Mouse (Mus musculus): ENCODE measurements around the gene Arhgap11a. TPM values are rescaled to one million over a fixed set of nuclear protein-coding genes. Genes with fewer than 3 reads are reported as not detected.

Gene Arhgap11a
- polyA plus RNA-seq, 1 experiment from 2014 or later = 21.5 TPM

DNA sequence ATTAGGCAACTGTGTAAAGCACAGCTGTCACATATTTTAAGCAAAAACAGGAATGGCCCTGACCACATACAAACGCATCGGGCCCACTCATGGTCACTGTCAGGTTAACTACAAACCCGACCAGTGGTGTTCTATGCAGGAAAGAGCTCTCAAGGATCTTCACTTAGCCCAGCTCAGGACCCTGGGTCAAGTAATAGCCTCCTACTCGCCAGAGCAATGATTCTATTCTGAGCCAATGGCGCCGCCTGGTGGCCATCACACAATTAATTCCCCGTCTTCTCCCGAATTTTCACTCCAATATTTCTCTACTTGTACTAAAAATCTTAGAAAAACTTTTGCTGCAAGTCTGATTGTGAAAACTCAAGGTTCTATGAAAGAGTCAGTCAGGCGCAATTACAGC is 40.8 kb downstream of the Arhgap11a start:
- H3K4me3 ChIP-seq = no peak overlapping the region
- H3K4me1 ChIP-seq = no peaks in the 10 kb centered on the region
- no peaks in the 10 kb centered on the region for H3K36me3 ChIP-seq
- ATAC-seq (ENCODE audit: extremely low read depth, insufficient number of reproducible peaks, low FRiP score, low TSS enrichment) = no peak
- H3K9me3 ChIP-seq = no peaks in the 10 kb centered on the region
- no peak overlapping the region for H3K4me2 ChIP-seq
- H3K9ac ChIP-seq = no peak overlapping the region
- H3K27me3 ChIP-seq (replicated peaks) = 0 out of 2 replicates have a peak, but pooled peaks cover 2% of the 10 kb centered on the region
- WGBS = 23% methylated on average over 9 of the region's 9 CpGs
- no peak overlapping the region for H3K27ac ChIP-seq (replicated peaks)

GRCm38 (mm10) chr2:113806851-113807577 is 41.4 kb downstream of the Arhgap11a start:
- Histone ChIP-seq H3K27me3 (replicated peaks) (0 out of 2 replicates have a peak, but pooled peaks cover 2% of the 10 kb centered on the region), H3K9ac (no peak overlapping the region), H3K4me3 (no peak overlapping the region), H3K4me2 (no peak overlapping the region), H3K36me3 (no peaks in the 10 kb centered on the region), H3K9me3 (no peaks in the 10 kb centered on the region), H3K4me1 (no peaks in the 10 kb centered on the region), H3K27ac (replicated peaks) (no peak overlapping the region)
- no peak for ATAC-seq (ENCODE audit: extremely low read depth, insufficient number of reproducible peaks, low FRiP score, low TSS enrichment)
- 46% methylated on average over 10 of the region's 10 CpGs for WGBS

DNA sequence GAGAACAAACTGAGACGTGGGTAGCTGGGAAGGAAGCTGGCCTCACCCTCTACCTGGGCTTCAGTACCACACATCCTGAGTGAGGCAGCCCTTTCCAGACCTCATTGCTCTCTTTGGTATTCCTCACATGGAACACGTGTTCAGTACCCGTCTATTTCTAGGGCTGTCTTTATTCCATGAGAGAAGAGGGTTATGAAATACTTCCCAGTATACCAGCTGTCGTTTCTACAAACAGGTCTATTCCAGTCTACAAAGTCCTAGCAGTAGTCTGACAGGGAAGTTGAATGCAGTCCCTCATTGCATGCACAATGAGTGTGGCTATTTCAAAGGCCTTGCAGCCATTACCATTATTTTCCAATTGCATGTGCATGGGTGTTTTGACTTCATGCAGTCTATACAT is 42.7 kb downstream of the Arhgap11a start:
- Histone ChIP-seq H3K4me1 (no peaks in the 10 kb centered on the region), H3K9ac (no peak overlapping the region), H3K27ac (replicated peaks) (no peak overlapping the region), H3K36me3 (no peaks in the 10 kb centered on the region), H3K27me3 (replicated peaks) (0 out of 2 replicates have a peak, but pooled peaks cover 2% of the 10 kb centered on the region), H3K9me3 (no peaks in the 10 kb centered on the region), H3K4me2 (no peak overlapping the region), H3K4me3 (no peak overlapping the region)
- 71% methylated on average over 4 of the region's 4 CpGs for WGBS
- no peak for ATAC-seq (ENCODE audit: extremely low read depth, insufficient number of reproducible peaks, low FRiP score, low TSS enrichment)

- H3K27me3 ChIP-seq (replicated peaks) = 0 out of 2 replicates have a peak, but pooled peaks cover 2% of the 10 kb centered on the region
- no peaks in the 10 kb centered on the region for H3K9me3 ChIP-seq
- H3K4me2 ChIP-seq = no peak overlapping the region
- H3K27ac ChIP-seq (replicated peaks) = no peak overlapping the region
- 23% methylated on average over 1 of the region's 1 CpGs for WGBS
- H3K4me3 ChIP-seq = no peak overlapping the region
- no peaks in the 10 kb centered on the region for H3K36me3 ChIP-seq
- no peak for ATAC-seq (ENCODE audit: extremely low read depth, insufficient number of reproducible peaks, low FRiP score, low TSS enrichment)
- H3K4me1 ChIP-seq = no peaks in the 10 kb centered on the region
- no peak overlapping the region for H3K9ac ChIP-seq
Observed at GRCm38 (mm10) chr2:113803753-113804152, 44.7 kb downstream of the Arhgap11a start.

- Histone ChIP-seq H3K36me3 (no peaks in the 10 kb centered on the region), H3K4me1 (no peaks in the 10 kb centered on the region), H3K27ac (replicated peaks) (no peak overlapping the region), H3K9me3 (no peaks in the 10 kb centered on the region), H3K4me2 (no peak overlapping the region), H3K4me3 (no peak overlapping the region), H3K9ac (no peak overlapping the region), H3K27me3 (replicated peaks) (0 out of 2 replicates have a peak, but pooled peaks cover under 1% of the 10 kb centered on the region)
- ATAC-seq (ENCODE audit: extremely low read depth, insufficient number of reproducible peaks, low FRiP score, low TSS enrichment) = no peak
- WGBS = 66% methylated on average over 5 of the region's 5 CpGs
Observed at GRCm38 (mm10) chr2:113800846-113801245, 47.6 kb downstream of the Arhgap11a start.

DNA sequence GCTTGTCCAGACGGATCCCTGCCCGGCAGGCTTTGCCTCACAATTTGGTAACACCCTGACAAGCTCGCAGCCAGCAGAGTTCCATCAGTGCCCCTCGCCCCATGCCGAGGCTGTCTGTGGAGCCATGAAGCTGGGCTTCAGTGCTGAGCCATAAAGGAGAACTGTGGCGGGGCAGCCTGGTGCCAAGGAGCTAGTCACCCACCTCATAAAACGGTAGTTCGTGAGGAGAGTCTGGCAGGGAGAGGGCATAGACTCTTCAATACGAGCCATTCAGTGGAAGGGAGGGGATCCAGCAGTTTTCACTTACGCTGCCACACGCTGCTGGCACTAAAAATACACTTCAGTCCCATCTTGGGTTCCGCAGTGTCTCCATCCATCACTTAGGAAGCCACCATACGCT is 49.9 kb downstream of the Arhgap11a start:
- Histone ChIP-seq H3K9ac (no peak overlapping the region), H3K4me3 (no peak overlapping the region), H3K4me1 (no peaks in the 10 kb centered on the region), H3K27me3 (replicated peaks) (no peaks in the 10 kb centered on the region), H3K27ac (replicated peaks) (no peak overlapping the region), H3K4me2 (no peak overlapping the region), H3K9me3 (no peaks in the 10 kb centered on the region), H3K36me3 (no peaks in the 10 kb centered on the region)
- no peak for ATAC-seq (ENCODE audit: extremely low read depth, insufficient number of reproducible peaks, low FRiP score, low TSS enrichment)
- 64% methylated on average over 13 of the region's 13 CpGs for WGBS

GRCm38 (mm10) chr2:113795186-113795585 is 53.3 kb downstream of the Arhgap11a start:
- no peaks in the 10 kb centered on the region for H3K4me1 ChIP-seq
- 72% methylated on average over 4 of the region's 4 CpGs for WGBS
- H3K36me3 ChIP-seq = no peaks in the 10 kb centered on the region
- no peaks in the 10 kb centered on the region for H3K9me3 ChIP-seq
- H3K27ac ChIP-seq (replicated peaks) = no peak overlapping the region
- H3K27me3 ChIP-seq (replicated peaks) = no peaks in the 10 kb centered on the region
- H3K4me3 ChIP-seq = no peak overlapping the region
- no peak overlapping the region for H3K4me2 ChIP-seq
- H3K9ac ChIP-seq = no peak overlapping the region
- no peak for ATAC-seq (ENCODE audit: extremely low read depth, insufficient number of reproducible peaks, low FRiP score, low TSS enrichment)

DNA sequence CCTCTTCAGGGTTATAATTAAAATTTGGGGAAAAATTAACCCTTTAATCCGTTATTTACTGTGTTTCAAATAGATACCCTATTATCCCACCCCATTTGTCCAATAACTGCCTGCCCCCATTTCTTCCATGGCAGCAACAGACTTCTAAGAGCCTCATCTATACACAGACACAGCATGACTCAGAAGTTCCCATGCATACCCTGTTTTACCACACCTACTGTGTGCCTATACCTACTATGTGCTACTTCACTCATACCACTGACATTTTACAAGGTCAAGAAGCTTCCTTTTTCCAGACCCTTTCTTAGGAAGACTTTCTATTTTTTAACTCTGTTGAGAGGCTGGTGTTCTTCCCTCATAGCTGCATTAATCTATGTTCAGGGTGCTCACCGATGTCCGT is 54.9 kb downstream of the Arhgap11a start:
- H3K9ac ChIP-seq = no peak overlapping the region
- H3K27ac ChIP-seq (replicated peaks) = no peak overlapping the region
- no peaks in the 10 kb centered on the region for H3K4me1 ChIP-seq
- no peaks in the 10 kb centered on the region for H3K9me3 ChIP-seq
- H3K27me3 ChIP-seq (replicated peaks) = no peaks in the 10 kb centered on the region
- WGBS = 73% methylated on average over 3 of the region's 3 CpGs
- ATAC-seq (ENCODE audit: extremely low read depth, insufficient number of reproducible peaks, low FRiP score, low TSS enrichment) = no peak
- H3K36me3 ChIP-seq = no peaks in the 10 kb centered on the region
- H3K4me3 ChIP-seq = no peak overlapping the region
- no peak overlapping the region for H3K4me2 ChIP-seq

GRCm38 (mm10) chr2:113788821-113789387 is 59.6 kb downstream of the Arhgap11a start:
- H3K36me3 ChIP-seq = no peaks in the 10 kb centered on the region
- H3K9ac ChIP-seq = no peak overlapping the region
- no peak overlapping the region for H3K4me3 ChIP-seq
- ATAC-seq (ENCODE audit: extremely low read depth, insufficient number of reproducible peaks, low FRiP score, low TSS enrichment) = no peak
- H3K9me3 ChIP-seq = no peaks in the 10 kb centered on the region
- WGBS = 73% methylated on average over 4 of the region's 4 CpGs
- no peaks in the 10 kb centered on the region for H3K4me1 ChIP-seq
- no peak overlapping the region for H3K4me2 ChIP-seq
- H3K27ac ChIP-seq (replicated peaks) = no peak overlapping the region
- H3K27me3 ChIP-seq (replicated peaks) = no peaks in the 10 kb centered on the region

GRCm38 (mm10) chr2:113787882-113788281 is 60.6 kb downstream of the Arhgap11a start:
- Histone ChIP-seq H3K9ac (no peak overlapping the region), H3K27me3 (replicated peaks) (no peaks in the 10 kb centered on the region), H3K27ac (replicated peaks) (no peak overlapping the region), H3K36me3 (no peaks in the 10 kb centered on the region), H3K4me1 (no peaks in the 10 kb centered on the region), H3K4me2 (no peak overlapping the region), H3K4me3 (no peak overlapping the region), H3K9me3 (no peaks in the 10 kb centered on the region)
- 75% methylated on average over 4 of the region's 4 CpGs for whole genome bisulfite sequencing
- no peak for ATAC-seq (ENCODE audit: extremely low read depth, insufficient number of reproducible peaks, low FRiP score, low TSS enrichment)

DNA sequence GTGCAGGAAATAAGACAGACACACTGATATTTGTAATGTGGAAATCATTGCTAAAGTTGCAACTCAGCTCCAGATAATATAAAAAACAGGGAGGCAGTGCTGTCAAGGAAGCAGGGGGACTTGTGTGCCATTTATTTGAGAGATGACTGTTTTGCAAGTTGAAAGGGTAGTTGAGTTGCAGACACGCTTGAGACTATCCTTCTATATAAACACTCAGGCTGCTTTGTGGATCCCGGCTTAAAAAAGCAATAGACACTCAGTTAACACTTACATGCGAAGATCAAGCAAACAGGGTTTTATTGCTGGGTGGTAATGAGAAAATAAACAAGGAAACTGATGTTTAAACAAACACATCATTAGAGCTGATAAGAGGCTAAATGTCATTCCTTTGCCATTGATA is 63.6 kb downstream of the Arhgap11a start:
- no peak for ATAC-seq (ENCODE audit: extremely low read depth, insufficient number of reproducible peaks, low FRiP score, low TSS enrichment)
- H3K27ac ChIP-seq (replicated peaks) = no peak overlapping the region

GRCm38 (mm10) chr2:113781521-113781920 is 66.9 kb downstream of the Arhgap11a start:
- Histone ChIP-seq H3K4me1 (no peaks in the 10 kb centered on the region), H3K27ac (replicated peaks) (no peak overlapping the region), H3K4me3 (no peak overlapping the region), H3K4me2 (no peak overlapping the region), H3K27me3 (replicated peaks) (no peaks in the 10 kb centered on the region; the same call in 1 of the 2 replicates), H3K9me3 (0 out of 2 replicates have a peak, but pooled peaks cover 2% of the 10 kb centered on the region), H3K9ac (no peak overlapping the region), H3K36me3 (no peaks in the 10 kb centered on the region)
- 66% methylated on average over 4 of the region's 4 CpGs for WGBS
- ATAC-seq (ENCODE audit: extremely low read depth, insufficient number of reproducible peaks, low FRiP score, low TSS enrichment) = no peak

More for the DNA sequence above, 63.6 kb downstream of the Arhgap11a start:
- no peak overlapping the region for H3K4me2 ChIP-seq
- no peaks in the 10 kb centered on the region; the same call in 1 of the 2 replicates for H3K27me3 ChIP-seq (replicated peaks)
- no peak overlapping the region for H3K4me3 ChIP-seq
- H3K4me1 ChIP-seq = no peaks in the 10 kb centered on the region
- no peaks in the 10 kb centered on the region for H3K36me3 ChIP-seq
- WGBS = 40% methylated on average over 3 of the region's 3 CpGs
- no peaks in the 10 kb centered on the region for H3K9me3 ChIP-seq
- no peak overlapping the region for H3K9ac ChIP-seq
